Mouse (Mus musculus) forebrain, embryonic 12.5 days (tissue): ENCODE results near the gene Gm37240. TPM values are rescaled to one million over a fixed set of nuclear protein-coding genes. Genes with fewer than 3 reads are reported as not detected.

ENCODE experiments used
- ATAC-seq: fragments of 200-750 bp; cut with Nextera tagmentation; 2 replicates; pipeline ENCODE4 v1.8.0; 2017; ENCODE audit warnings: moderate TSS enrichment; ENCODE audit not compliant: low FRiP score
- H3K27ac ChIP-seq: fragments of 300-500 bp; sonication (generic); 2 replicates; pipeline ENCODE4 v1.5.1; 2016; ENCODE audit warnings: mild to moderate bottlenecking
- H3K27me3 ChIP-seq: fragments of 300-500 bp; sonication (generic); 2 replicates; pipeline ENCODE4 v1.6.1; 2016; ENCODE audit warnings: mild to moderate bottlenecking
- H3K36me3 ChIP-seq: fragments of 300-500 bp; sonication (generic); replicated peaks from 2 replicates; pipeline ENCODE4 v1.6.1; 2016; ENCODE audit warnings: mild to moderate bottlenecking
- H3K4me1 ChIP-seq: fragments of 300-500 bp; sonication (generic); 2 replicates; pipeline ENCODE4 v1.6.1; 2016
- H3K4me2 ChIP-seq: fragments of 300-500 bp; sonication (generic); 2 replicates; pipeline ENCODE4 v1.6.1; 2016; ENCODE audit warnings: mild to moderate bottlenecking, moderate library complexity
- H3K4me3 ChIP-seq: fragments of 300-500 bp; sonication (generic); replicated peaks from 2 replicates; pipeline ENCODE4 v1.5.1; 2016; ENCODE audit warnings: mild to moderate bottlenecking
- H3K9ac ChIP-seq: fragments of 300-500 bp; sonication (generic); 2 replicates; pipeline ENCODE4 v1.6.1; 2016; ENCODE audit warnings: mild to moderate bottlenecking
- H3K9me3 ChIP-seq: fragments of 300-500 bp; sonication (generic); 2 replicates; pipeline ENCODE4 v1.6.1; 2016
- WGBS: fragments of 180-500 bp; shearing (Covaris S2); methylation state at CpG from one replicate; pipeline ENCODE4 v1.1.7; 2016; 5-methylcytosine and 5-hydroxymethylcytosine counted together
- polyA plus RNA-seq: library from polyadenylated mRNA; unstranded; fragments of >200 nt; fragmentation: Nextera tagmentation; extraction: Ambion mirVana; gene quantifications from 2 replicates; pipeline ENCODE4 v1.2.1, GENCODE M21; 2016

Gm37240 gene
- polyA plus RNA-seq, 1 experiment from 2014 or later = 0.57 TPM

DNA sequence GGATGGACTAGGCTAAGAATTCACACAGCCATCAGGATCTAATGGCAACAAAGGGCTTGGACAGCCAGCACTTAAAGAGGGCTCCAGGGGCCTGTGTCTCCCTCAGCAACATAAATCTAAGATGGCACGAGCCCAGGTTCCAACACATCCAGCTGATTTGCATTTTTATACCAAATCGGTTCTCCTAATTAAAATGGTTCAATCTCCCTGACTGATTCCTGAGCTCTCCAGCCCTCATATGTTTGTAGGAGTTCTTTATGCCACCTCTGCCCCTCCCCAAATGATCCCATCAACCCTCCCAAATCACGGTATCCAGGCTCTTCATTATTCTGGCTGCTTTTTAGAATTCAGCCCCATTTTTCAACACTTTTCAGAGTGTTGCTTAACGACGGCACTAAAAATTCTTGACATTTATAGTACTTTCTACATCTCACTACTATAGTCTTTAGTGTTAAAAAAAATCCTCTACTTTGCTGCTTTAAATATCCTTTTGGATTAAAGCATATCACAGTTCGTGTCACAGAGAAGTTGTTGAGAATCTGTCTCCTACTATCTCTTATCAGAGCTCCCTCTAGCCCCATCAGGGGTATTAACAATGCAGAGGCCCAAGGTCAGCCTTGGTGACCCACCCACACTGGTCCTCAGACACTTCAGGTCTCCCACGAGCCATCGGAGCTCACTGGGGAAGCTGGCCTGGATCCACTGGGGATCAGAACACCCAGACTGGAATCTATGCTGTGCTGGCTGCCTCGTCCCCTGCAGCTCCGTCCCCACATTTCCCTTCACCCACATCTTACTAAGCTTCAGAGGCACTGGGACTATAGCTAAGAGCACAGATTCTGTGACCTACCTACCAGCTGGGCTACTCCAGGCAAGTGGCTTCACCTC lies 225.1 kb downstream of the Gm37240 start:
- H3K9me3 ChIP-seq = no peaks in the 10 kb centered on the region
- no peak overlapping the region for H3K4me3 ChIP-seq
- no peaks in the 10 kb centered on the region for H3K36me3 ChIP-seq
- H3K4me2 ChIP-seq = no peak overlapping the region
- H3K27me3 ChIP-seq = no peaks in the 10 kb centered on the region
- H3K4me1 ChIP-seq = no peaks in the 10 kb centered on the region
- 69% methylated on average over 10 of the region's 10 CpGs for WGBS
- no peak for ATAC-seq
- no peak overlapping the region for H3K9ac ChIP-seq
- H3K27ac ChIP-seq = no peak overlapping the region

DNA sequence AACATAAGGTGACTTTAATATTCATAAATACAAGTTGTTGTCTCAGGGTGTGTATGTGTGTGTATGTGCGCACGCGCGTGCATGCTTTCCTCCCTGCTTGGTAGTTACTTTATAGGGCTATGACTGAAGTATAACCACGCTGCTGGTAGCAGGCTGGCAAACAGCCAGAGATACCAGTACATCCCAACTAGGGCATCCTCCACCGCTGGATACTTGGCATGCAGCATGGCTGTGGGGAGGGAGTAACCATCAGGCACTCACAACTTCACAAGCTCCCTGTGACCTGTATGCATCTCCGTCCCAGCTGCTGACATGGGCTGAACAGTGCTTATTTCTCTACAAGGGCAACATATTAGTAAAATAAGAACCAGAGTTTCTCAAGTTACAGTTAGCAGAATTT lies 227.6 kb downstream of the Gm37240 start:
- Histone ChIP-seq H3K36me3 (no peaks in the 10 kb centered on the region), H3K27me3 (no peaks in the 10 kb centered on the region), H3K9ac (no peak overlapping the region), H3K4me2 (no peak overlapping the region), H3K27ac (no peak overlapping the region), H3K4me3 (no peak overlapping the region), H3K4me1 (no peaks in the 10 kb centered on the region), H3K9me3 (no peaks in the 10 kb centered on the region)
- no peak for ATAC-seq
- WGBS = 92% methylated on average over 7 of the region's 7 CpGs

DNA sequence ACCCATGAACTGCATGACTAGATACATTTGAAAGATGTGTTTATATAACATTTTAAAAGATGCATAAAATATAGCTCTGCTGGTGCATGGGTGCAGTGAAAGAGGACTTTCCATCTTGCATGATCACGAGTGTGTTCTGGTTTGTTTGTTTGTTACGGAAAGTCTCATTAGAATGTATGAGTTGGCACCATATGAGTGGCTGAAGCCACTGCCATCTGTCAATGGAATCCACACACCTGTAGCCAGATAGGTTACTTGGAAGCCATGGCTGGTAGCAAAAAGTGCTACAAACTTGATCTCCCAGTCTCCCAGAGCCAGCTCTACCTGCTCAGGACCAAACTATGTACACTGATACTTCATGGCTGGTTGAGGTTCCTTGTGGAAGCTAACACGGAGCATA lies 231.8 kb downstream of the Gm37240 start:
- Histone ChIP-seq H3K4me2 (no peak overlapping the region), H3K9me3 (no peaks in the 10 kb centered on the region)
- 94% methylated on average over 3 of the region's 3 CpGs for WGBS

DNA sequence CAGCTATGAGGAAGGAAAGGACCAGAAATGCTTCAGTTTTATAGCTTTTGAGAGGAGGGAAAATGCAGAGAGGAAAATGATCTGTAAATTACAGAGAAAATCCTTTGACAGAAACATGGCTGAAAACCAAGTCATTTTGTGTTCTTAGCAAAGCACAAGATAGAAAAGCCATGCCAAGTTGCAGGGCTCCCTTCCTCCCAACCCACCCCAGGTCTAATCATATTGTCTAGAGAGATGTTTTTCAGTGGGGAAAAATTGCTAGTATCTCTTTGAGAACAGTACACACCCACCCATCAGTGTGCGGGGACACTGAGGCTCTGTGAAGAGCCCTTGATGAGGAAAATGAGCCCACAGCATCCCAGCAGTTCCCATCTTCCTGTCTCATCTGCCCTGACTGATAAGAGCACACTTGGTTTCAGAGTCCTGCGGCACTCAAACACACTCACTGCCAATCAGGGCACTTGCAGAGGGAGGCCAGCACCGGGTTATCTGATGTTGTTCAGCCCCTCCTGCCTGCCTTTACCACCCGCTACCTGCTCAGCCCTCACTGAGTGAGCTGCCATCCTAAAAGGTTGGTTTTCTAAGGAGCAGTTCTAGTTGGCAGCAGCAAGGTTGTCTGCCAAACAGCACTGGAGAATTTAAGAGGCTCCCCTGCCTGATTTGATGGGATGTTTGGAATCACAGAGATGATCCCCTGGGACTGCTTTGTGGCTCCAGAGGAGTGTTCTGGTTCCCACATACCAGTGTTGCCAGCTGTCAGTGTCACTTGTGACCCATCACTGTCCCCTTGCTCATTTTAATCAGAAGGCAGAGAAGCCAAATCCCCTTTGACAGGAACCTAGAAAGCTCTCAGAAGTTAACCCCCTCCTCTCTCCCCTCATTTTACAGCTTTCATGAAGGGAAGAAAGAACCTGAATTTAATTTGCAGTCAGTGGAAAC lies 234.3 kb downstream of the Gm37240 start:
- Histone ChIP-seq H3K4me1 (peaks cover 3% of the 10 kb centered on the region; the same call in 1 of the 2 replicates), H3K9me3 (no peaks in the 10 kb centered on the region), H3K4me3 (no peak overlapping the region), H3K27ac (no peak overlapping the region), H3K27me3 (no peaks in the 10 kb centered on the region), H3K9ac (no peak overlapping the region), H3K4me2 (no peak overlapping the region), H3K36me3 (no peaks in the 10 kb centered on the region)
- WGBS = 89% methylated on average over 4 of the region's 4 CpGs
- no peak for ATAC-seq

More for the DNA sequence above, 231.8 kb downstream of the Gm37240 start:
- Histone ChIP-seq H3K27ac (no peak overlapping the region), H3K27me3 (no peaks in the 10 kb centered on the region), H3K4me1 (peaks cover 3% of the 10 kb centered on the region; the same call in 1 of the 2 replicates), H3K4me3 (no peak overlapping the region), H3K36me3 (no peaks in the 10 kb centered on the region), H3K9ac (no peak overlapping the region)
- ATAC-seq = no peak

DNA sequence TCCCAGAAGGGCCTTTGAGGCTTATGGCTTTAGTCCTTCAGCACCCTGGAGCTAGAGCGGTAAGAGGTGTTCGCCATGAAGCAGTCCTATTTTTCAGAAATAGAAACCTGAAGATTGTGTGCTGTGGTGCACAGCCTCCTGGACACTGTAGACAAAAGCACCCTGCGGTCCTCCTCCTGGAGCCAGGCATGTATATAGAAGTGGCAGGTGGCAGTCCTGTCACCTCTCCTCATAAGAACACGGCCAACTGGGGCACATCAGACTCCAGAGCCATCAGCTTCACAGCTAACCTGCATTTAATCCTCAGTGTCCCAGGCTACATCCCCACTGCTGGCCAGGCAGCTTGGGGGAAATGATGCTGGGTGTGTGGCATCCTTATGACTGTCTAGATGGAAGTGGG lies 238.1 kb downstream of the Gm37240 start:
- H3K9me3 ChIP-seq = no peaks in the 10 kb centered on the region
- H3K9ac ChIP-seq = no peak overlapping the region
- ATAC-seq = no peak
- no peaks in the 10 kb centered on the region for H3K27me3 ChIP-seq
- peaks cover 3% of the 10 kb centered on the region; the same call in 1 of the 2 replicates for H3K4me1 ChIP-seq
- no peak overlapping the region for H3K27ac ChIP-seq
- no peaks in the 10 kb centered on the region for H3K36me3 ChIP-seq
- H3K4me2 ChIP-seq = no peak overlapping the region
- no peak overlapping the region for H3K4me3 ChIP-seq
- 96% methylated on average over 4 of the region's 4 CpGs for WGBS

DNA sequence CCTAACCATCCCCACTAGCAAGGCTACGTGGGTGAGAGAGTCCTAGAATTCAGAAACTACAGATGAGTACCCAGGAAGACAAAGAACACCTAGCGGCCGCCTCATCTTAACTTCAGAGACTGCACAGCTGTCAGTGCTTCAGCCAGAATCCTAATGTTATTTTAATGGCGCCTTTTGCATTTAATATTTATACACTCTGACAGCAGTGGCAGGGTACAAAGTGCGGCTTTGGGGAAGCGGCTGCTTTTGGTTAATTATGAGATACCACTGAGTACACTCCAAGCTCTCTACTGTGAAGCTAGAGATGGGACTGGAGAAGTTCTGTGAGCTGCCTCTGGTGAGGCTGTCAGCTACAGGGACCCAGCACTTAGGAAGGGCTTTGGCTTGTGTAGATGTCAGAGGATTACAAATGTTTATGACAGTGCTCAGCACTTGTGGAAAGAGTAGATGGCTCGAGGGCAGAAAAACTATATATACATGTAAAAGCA lies 241.8 kb downstream of the Gm37240 start:
- no peak overlapping the region for H3K4me3 ChIP-seq
- H3K27me3 ChIP-seq = no peaks in the 10 kb centered on the region
- H3K4me1 ChIP-seq = no peaks in the 10 kb centered on the region
- ATAC-seq = no peak
- H3K27ac ChIP-seq = no peak overlapping the region
- H3K4me2 ChIP-seq = no peak overlapping the region
- no peak overlapping the region for H3K9ac ChIP-seq
- no peaks in the 10 kb centered on the region for H3K9me3 ChIP-seq
- 88% methylated on average over 7 of the region's 7 CpGs for WGBS
- H3K36me3 ChIP-seq = no peaks in the 10 kb centered on the region

DNA sequence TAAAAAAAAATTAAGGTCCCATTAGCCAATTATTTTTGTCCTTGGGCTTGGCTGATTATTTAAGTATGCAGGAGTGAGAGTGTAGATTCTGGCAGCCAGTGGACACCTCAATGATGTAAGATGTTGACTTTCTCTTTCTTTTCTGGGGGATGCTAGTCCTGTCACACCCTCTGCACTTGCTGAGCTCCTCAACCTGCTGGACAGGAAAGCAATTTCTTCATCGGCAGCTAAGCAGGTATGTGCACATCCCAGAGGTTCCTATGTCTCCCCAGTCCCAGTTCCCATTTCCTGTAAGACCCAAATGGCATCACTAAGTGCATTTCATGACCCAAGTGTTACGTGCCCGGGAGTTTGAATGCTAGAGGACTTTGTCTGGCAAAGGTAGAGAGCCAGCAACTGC lies 242.5 kb downstream of the Gm37240 start:
- H3K9me3 ChIP-seq = no peaks in the 10 kb centered on the region
- no peak overlapping the region for H3K4me2 ChIP-seq
- 87% methylated on average over 3 of the region's 3 CpGs for WGBS
- H3K36me3 ChIP-seq = no peaks in the 10 kb centered on the region
- H3K27me3 ChIP-seq = no peaks in the 10 kb centered on the region
- no peak for ATAC-seq
- no peak overlapping the region for H3K27ac ChIP-seq
- H3K4me3 ChIP-seq = no peak overlapping the region
- H3K9ac ChIP-seq = no peak overlapping the region
- no peaks in the 10 kb centered on the region for H3K4me1 ChIP-seq

DNA sequence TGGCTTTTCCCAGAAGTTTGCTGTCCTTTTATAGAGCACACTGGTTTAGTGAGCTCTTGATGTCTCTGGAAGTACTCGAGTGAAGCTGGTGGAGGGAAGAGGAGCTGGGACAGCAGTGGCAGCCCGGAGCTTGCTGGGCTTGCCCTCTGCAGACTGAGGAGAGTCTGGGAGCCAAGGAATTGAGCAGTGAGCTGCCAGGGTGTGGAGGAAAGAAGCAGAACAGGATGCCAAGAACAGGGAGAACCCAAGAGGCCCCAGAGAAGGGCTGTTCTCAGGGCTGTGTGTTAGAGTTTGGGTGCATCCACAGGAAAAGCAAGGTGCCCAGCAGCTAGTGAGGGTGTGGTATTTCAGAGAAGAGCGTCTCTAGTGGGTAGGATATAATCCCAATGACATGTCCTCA lies 245.6 kb downstream of the Gm37240 start:
- Histone ChIP-seq H3K9ac (no peak overlapping the region), H3K27me3 (no peaks in the 10 kb centered on the region), H3K4me2 (no peak overlapping the region), H3K36me3 (no peaks in the 10 kb centered on the region), H3K9me3 (no peaks in the 10 kb centered on the region), H3K4me1 (no peaks in the 10 kb centered on the region), H3K27ac (no peak overlapping the region), H3K4me3 (no peak overlapping the region)
- 84% methylated on average over 3 of the region's 3 CpGs for WGBS
- ATAC-seq = no peak

DNA sequence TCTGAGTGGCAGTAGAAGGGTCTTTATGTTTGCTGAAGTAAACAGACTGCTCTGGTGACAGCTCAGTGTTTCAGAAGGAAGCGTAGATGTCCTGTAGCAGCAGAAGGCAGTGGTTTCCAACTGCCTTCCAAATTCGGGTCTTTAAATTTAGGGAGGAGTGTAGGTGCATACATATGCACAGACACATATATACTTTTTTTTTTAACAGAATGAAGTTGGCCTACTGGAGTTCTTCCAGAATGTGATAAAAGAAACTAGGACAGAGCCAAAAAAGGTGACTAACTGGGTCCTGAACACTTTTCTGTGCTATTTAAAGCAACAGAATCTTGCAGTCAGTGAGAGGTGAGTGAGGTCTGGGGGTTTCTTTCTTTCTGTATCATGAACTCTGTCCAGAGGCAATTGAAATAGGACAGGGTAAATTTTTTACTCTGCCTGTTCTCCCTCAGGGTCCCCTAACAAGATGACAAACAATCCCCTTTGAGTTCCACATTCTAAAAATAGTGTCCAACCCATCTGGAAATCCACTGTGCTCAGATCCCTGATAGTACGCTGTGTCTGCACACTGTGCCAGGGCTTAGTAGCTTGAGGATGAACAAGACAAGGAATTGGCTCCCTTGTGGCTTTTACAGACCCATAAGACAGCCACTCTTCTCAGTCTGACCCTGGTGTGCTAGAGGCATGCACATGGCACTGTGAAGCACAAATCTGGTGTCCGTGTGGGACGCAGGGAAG lies 250.4 kb downstream of the Gm37240 start:
- WGBS = 95% methylated on average over 5 of the region's 5 CpGs
- no peak overlapping the region for H3K9ac ChIP-seq
- no peak for ATAC-seq

DNA sequence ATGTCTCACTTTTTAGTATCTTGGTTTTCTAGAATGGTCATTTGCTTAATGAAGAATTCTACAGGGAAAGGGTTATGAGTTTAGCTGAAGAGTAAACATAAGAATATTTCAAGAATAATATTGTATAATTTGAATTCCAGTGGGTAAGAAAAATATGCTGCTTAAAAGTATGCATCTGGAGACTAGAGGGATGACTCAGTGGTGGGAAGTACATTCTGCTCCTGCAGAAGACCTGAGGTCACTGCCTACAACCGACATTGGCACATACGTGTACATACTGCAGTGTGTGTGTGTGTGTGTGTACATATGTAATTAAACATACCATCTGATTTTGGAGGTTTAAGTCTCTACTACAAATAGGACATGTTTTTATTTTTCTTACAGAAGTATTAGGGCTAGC lies 251.7 kb downstream of the Gm37240 start:
- no peaks in the 10 kb centered on the region for H3K4me1 ChIP-seq
- ATAC-seq = no peak
- 92% methylated on average over 2 of the region's 2 CpGs for WGBS
- no peaks in the 10 kb centered on the region for H3K9me3 ChIP-seq
- H3K9ac ChIP-seq = no peak overlapping the region
- no peak overlapping the region for H3K27ac ChIP-seq
- no peak overlapping the region for H3K4me3 ChIP-seq
- H3K36me3 ChIP-seq = no peaks in the 10 kb centered on the region
- no peak overlapping the region for H3K4me2 ChIP-seq
- no peaks in the 10 kb centered on the region for H3K27me3 ChIP-seq

More for the DNA sequence above, 250.4 kb downstream of the Gm37240 start:
- H3K9me3 ChIP-seq = no peaks in the 10 kb centered on the region
- no peak overlapping the region for H3K27ac ChIP-seq
- no peaks in the 10 kb centered on the region for H3K27me3 ChIP-seq
- H3K4me2 ChIP-seq = no peak overlapping the region
- no peaks in the 10 kb centered on the region for H3K36me3 ChIP-seq
- H3K4me3 ChIP-seq = no peak overlapping the region
- no peaks in the 10 kb centered on the region for H3K4me1 ChIP-seq

DNA sequence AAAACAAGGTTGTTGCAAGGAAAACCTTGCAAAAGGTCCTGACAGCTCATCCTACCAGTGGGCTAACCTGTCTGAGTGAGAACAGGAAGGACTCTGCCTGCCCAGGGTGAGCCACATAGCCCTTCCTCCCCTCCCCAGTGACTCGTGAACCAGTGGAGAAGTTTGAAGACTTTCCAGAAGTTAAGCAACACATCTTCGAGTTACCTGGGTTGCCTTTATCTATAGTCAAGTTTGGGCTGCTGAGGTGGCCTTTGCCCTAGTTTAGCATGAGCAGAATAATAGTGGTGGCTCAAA lies 252.2 kb downstream of the Gm37240 start:
- H3K36me3 ChIP-seq = no peaks in the 10 kb centered on the region
- H3K9me3 ChIP-seq = no peaks in the 10 kb centered on the region
- no peak overlapping the region for H3K4me2 ChIP-seq
- no peak overlapping the region for H3K27ac ChIP-seq
- H3K4me3 ChIP-seq = no peak overlapping the region
- no peaks in the 10 kb centered on the region for H3K27me3 ChIP-seq
- no peak for ATAC-seq
- H3K4me1 ChIP-seq = no peaks in the 10 kb centered on the region
- H3K9ac ChIP-seq = no peak overlapping the region
- WGBS = 80% methylated on average over 2 of the region's 2 CpGs
